Mouse (Mus musculus) myocyte (in vitro differentiated cells): ENCODE data around the gene Ing4.

Source experiments
- CEBPB ChIP-seq: IDR thresholded peaks from 2 replicates; pipeline ENCODE4 v1.6.1; 2011; ENCODE audit warnings: mild to moderate bottlenecking, moderate library complexity; ENCODE audit not compliant: poor library complexity, insufficient read depth, severe bottlenecking
- E2F4 ChIP-seq: IDR thresholded peaks from one replicate; pipeline ENCODE4 v1.6.1; 2011; ENCODE audit warnings: mild to moderate bottlenecking, control low read depth, moderate library complexity; ENCODE audit not compliant: insufficient read depth
- MAX ChIP-seq: IDR thresholded peaks from one replicate; pipeline ENCODE4 v1.6.1; 2011; ENCODE audit warnings: low read depth, mild to moderate bottlenecking, control low read depth
- MYOD1 ChIP-seq, 3 experiments: IDR thresholded peaks; one replicate each; pipeline ENCODE4 v1.6.1; 2011; ENCODE audit warnings: control low read depth in 2 of 3, low read depth in 2 of 3, mild to moderate bottlenecking in 2 of 3, moderate library complexity in 1 of 3; ENCODE audit not compliant: insufficient read length in 2 of 3, control insufficient read depth in 1 of 3
- POLR2A ChIP-seq: IDR thresholded peaks from one replicate; pipeline ENCODE4 v1.6.1; 2011; ENCODE audit warnings: low read depth, mild to moderate bottlenecking, control low read depth, moderate library complexity; ENCODE audit not compliant: insufficient read length
- REST ChIP-seq: IDR thresholded peaks from one replicate; pipeline ENCODE4 v1.6.1; 2011; ENCODE audit warnings: mild to moderate bottlenecking, control low read depth, moderate library complexity; ENCODE audit not compliant: insufficient read depth, insufficient read length
- SRF ChIP-seq: IDR thresholded peaks from one replicate; pipeline ENCODE4 v1.6.1; 2011; ENCODE audit warnings: low read depth; ENCODE audit not compliant: control insufficient read depth, insufficient read length
- TCF12 ChIP-seq: IDR thresholded peaks from one replicate; pipeline ENCODE4 v1.6.1; 2011; ENCODE audit warnings: mild to moderate bottlenecking, control low read depth; ENCODE audit not compliant: poor library complexity, insufficient read depth, severe bottlenecking
- TCF3 ChIP-seq: IDR thresholded peaks from one replicate; pipeline ENCODE4 v1.6.1; 2011; ENCODE audit warnings: low read depth, control low read depth; ENCODE audit not compliant: insufficient read length
- USF1 ChIP-seq: IDR thresholded peaks from one replicate; pipeline ENCODE4 v1.6.1; 2011; ENCODE audit warnings: low read depth, mild to moderate bottlenecking, control low read depth, moderate library complexity

GRCm38 (mm10) chr6:125092372-125092771, 52.8 kb downstream of the Ing4 start:
- TF ChIP-seq MYOD1 (IDR thresholded peaks at IDR 0.05; ENCODE audit: control insufficient read depth in 1 of 3, insufficient read length in 2 of 3, low read depth in 2 of 3): no peak
- TF ChIP-seq TCF12: no peak
- no peak for TF ChIP-seq POLR2A
- no peak for TF ChIP-seq USF1
- no peak for TF ChIP-seq E2F4
- no peak for TF ChIP-seq REST
- TF ChIP-seq TCF3: no peak
- no peak for TF ChIP-seq CEBPB
- TF ChIP-seq MAX: no peak
- no peak for TF ChIP-seq SRF
